Mouse (Mus musculus): ENCODE data around the gene Phkb. TPM values are rescaled to one million over a fixed set of nuclear protein-coding genes. Genes with fewer than 3 reads are reported as not detected.

Phkb gene
- total RNA-seq, 1 experiment from 2014 or later, result 61.2 TPM

DNA sequence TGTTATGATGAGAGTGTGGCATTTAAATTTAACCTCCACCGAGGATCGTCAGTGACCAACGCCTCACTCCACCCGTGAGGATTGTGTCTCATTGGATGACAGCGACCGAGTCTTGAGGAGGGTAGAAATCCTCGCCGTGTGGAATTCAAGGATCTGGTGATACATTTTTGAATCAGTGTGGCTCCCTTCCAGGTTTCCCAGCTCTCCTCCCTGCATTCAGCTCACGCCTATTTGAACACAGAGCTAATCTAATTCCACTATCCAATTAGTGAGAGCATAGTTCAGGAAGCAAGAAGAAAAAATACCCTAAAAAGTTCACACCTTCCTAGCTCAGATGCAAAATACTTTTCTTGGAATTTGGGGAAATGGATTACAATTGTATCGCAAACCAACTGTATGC is 249.9 kb downstream of the Phkb start:
- DNase-seq, result no peak

Other genes starting within 250 kb of the Phkb start
- gene Neto2, start 140.0 kb upstream of the Phkb start, total RNA-seq (2021), result 3.9 and 5.0 TPM in 2 replicates
- 68.1 and 70.8 TPM in 2 replicates for gene Itfg1, start within 50 bp of the Phkb start, total RNA-seq (2021)